Mouse (Mus musculus): ENCODE data around the gene Olfr286. TPM values are rescaled to one million over a fixed set of nuclear protein-coding genes. Genes with fewer than 3 reads are reported as not detected.

The Olfr286 gene
- polyA plus RNA-seq (2017; shearing (Covaris generic)) = 0.10 TPM

DNA sequence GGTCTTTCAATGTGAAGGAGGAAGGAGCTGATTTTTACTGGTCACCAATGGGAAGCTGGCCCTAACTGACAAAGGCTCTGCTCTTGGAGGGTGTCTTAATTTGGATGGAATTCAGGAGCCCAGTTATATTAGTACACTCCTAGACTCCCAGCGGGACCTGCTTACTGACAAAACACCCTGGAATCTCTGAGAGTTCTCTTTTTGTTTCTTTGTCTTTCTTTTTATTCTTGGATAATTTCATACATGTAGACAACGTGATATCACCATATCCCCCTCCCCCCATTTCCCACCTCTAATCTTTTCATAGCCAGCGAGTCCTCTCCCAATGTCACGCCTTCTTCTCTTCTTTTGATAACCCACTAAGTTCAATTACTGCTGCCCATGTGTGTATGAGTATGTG lies at the start of gene Olfr286:
Gene Olfr286 (minus strand): TSS at position 101 of the 400 bp plus-strand sequence.

GRCm38 (mm10) chr15:98257193-98257592 lies 22.9 kb upstream of the Olfr286 start, which contains the start of gene H1fnt:
Gene H1fnt (minus strand): TSS chr15:98257293.

DNA sequence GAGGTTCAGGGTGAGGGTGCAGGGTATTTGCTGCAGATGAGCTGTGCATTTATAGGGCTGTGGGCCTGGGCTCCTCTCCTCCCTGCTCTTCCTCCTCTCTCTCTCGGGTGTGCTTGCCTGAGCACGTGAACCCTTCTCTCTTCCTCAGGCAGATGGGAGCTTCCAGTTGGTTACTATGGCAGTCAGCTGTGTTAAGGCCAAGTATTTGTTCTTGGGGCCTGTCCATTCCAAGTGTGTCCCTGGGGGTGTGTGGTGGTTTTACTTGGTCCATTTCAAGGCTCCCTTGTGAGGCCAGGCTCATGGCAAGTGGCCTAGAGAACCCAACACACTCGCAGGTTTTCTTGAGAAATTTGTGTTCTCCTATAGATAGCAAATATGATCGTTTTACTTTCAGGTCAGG lies 13.4 kb downstream of the Olfr286 start, which contains the start of the genes Gm44579 and Olfr287:
Gene Gm44579 (minus strand): TSS at position 101 of the 400 bp plus-strand sequence.
Gene Olfr287 (minus strand): TSS at position 180 of the 400 bp plus-strand sequence.

GRCm38 (mm10) chr15:98195442-98195841 lies 38.8 kb downstream of the Olfr286 start, which contains the start of gene Olfr288:
Gene Olfr288 (minus strand): TSS chr15:98195542.

Other genes with a start within 250 kb of the Olfr286 start
- gene Col2a1, start 229.8 kb downstream of the Olfr286 start, polyA plus RNA-seq (2017; shearing (Covaris generic)) = not detected
- gene Pfkm, start 141.9 kb downstream of the Olfr286 start, polyA plus RNA-seq (2017; shearing (Covaris generic)) = 18.2 TPM
- 47.9 TPM for gene Senp1, start 140.7 kb downstream of the Olfr286 start, polyA plus RNA-seq (2017; shearing (Covaris generic))
- gene Asb8, start 68.8 kb downstream of the Olfr286 start, polyA plus RNA-seq (2017; shearing (Covaris generic)) = 50.0 TPM
- 0.30 TPM for gene Ccdc184, start 67.3 kb downstream of the Olfr286 start, polyA plus RNA-seq (2017; shearing (Covaris generic))
- gene Olfr288, start 38.9 kb downstream of the Olfr286 start, polyA plus RNA-seq (2017; shearing (Covaris generic)) = not detected
- gene Gm44579, start 13.5 kb downstream of the Olfr286 start, polyA plus RNA-seq (2017; shearing (Covaris generic)) = not detected
- gene Olfr287, start 13.4 kb downstream of the Olfr286 start, polyA plus RNA-seq (2017; shearing (Covaris generic)) = not detected
- not detected for gene H1fnt, start 22.8 kb upstream of the Olfr286 start, polyA plus RNA-seq (2017; shearing (Covaris generic))
- not detected for gene Zfp641, start 61.7 kb upstream of the Olfr286 start, polyA plus RNA-seq (2017; shearing (Covaris generic))
- gene Olfr285, start 82.9 kb upstream of the Olfr286 start, polyA plus RNA-seq (2017; shearing (Covaris generic)) = not detected
- not detected for gene Olfr284, start 106.5 kb upstream of the Olfr286 start, polyA plus RNA-seq (2017; shearing (Covaris generic))
- gene Olfr283, start 146.5 kb upstream of the Olfr286 start, polyA plus RNA-seq (2017; shearing (Covaris generic)) = not detected
- gene Olfr282, start 196.8 kb upstream of the Olfr286 start, polyA plus RNA-seq (2017; shearing (Covaris generic)) = not detected
- gene Olfr281, start 218.1 kb upstream of the Olfr286 start, polyA plus RNA-seq (2017; shearing (Covaris generic)) = not detected
- not detected for gene OR5BS1P, start 235.4 kb upstream of the Olfr286 start, polyA plus RNA-seq (2017; shearing (Covaris generic))
- not detected for gene Lalba, start 248.3 kb upstream of the Olfr286 start, polyA plus RNA-seq (2017; shearing (Covaris generic))